Mouse (Mus musculus): ENCODE data around the gene Myef2. TPM values are rescaled to one million over a fixed set of nuclear protein-coding genes. Genes with fewer than 3 reads are reported as not detected.

The Myef2 gene
- 21.3 and 31.8 TPM in 2 replicates for polyA plus RNA-seq (2012; rRNA removed)

- H3K36me3 ChIP-seq (ENCODE audit: control insufficient read depth, insufficient read depth, low read length): no peaks in the 10 kb centered on the region
- H3K4me3 ChIP-seq (ENCODE audit: control insufficient read depth, low read depth, low read length): peak within 1 kb of the TSS; percentile 87
- H3K4me1 ChIP-seq (ENCODE audit: control insufficient read depth, insufficient read depth, low read length): peaks cover 4% of the 10 kb centered on the region; the same call in 1 of the 2 replicates
- TF ChIP-seq POLR2A (IDR thresholded peaks at IDR 0.05; ENCODE audit: control insufficient read depth, low read depth, low read length) (peak; percentile 37; the same call in 1 of the 2 replicates), CTCF (IDR thresholded peaks at IDR 0.05; ENCODE audit: control insufficient read depth, insufficient read depth, insufficient replicate concordance, low read depth, low read length) (no peak)
- peak within 1 kb of the TSS; percentile 68 for H3K27ac ChIP-seq (ENCODE audit: control insufficient read depth, insufficient read depth, low read depth, low read length)
- H3K27me3 ChIP-seq (ENCODE audit: control insufficient read depth, insufficient read depth, low read length): no peaks in the 10 kb centered on the region
Observed at GRCm38 (mm10) chr2:125123477-125123852, at the start of gene Myef2. Gene Myef2, minus strand, starts transcription at chr2:125123661.

GRCm38 (mm10) chr2:125162012-125162470 lies 38.6 kb upstream of the Myef2 start:
- Histone ChIP-seq H3K27me3 (ENCODE audit: control insufficient read depth, insufficient read depth, low read length) (no peaks in the 10 kb centered on the region), H3K4me1 (ENCODE audit: control insufficient read depth, insufficient read depth, low read length) (no peaks in the 10 kb centered on the region), H3K27ac (ENCODE audit: control insufficient read depth, insufficient read depth, low read depth, low read length) (no peak overlapping the region), H3K36me3 (ENCODE audit: control insufficient read depth, insufficient read depth, low read length) (no peaks in the 10 kb centered on the region), H3K4me3 (ENCODE audit: control insufficient read depth, low read depth, low read length) (no peak overlapping the region)
- TF ChIP-seq POLR2A (IDR thresholded peaks at IDR 0.05; ENCODE audit: control insufficient read depth, low read depth, low read length): no peak

- no peaks in the 10 kb centered on the region for H3K36me3 ChIP-seq (ENCODE audit: control insufficient read depth, insufficient read depth, low read length)
- H3K4me3 ChIP-seq (ENCODE audit: control insufficient read depth, low read depth, low read length): no peak overlapping the region
- TF ChIP-seq CTCF (IDR thresholded peaks at IDR 0.05; ENCODE audit: control insufficient read depth, insufficient read depth, insufficient replicate concordance, low read depth, low read length) (no peak), POLR2A (IDR thresholded peaks at IDR 0.05; ENCODE audit: control insufficient read depth, low read depth, low read length) (no peak)
- no peaks in the 10 kb centered on the region for H3K4me1 ChIP-seq (ENCODE audit: control insufficient read depth, insufficient read depth, low read length)
- H3K27ac ChIP-seq (ENCODE audit: control insufficient read depth, insufficient read depth, low read depth, low read length): no peak overlapping the region
- H3K27me3 ChIP-seq (ENCODE audit: control insufficient read depth, insufficient read depth, low read length): no peaks in the 10 kb centered on the region
Observed at GRCm38 (mm10) chr2:125155504-125155903, 32.0 kb upstream of the Myef2 start.

GRCm38 (mm10) chr2:125154294-125154693 lies 30.8 kb upstream of the Myef2 start:
- Histone ChIP-seq H3K36me3 (ENCODE audit: control insufficient read depth, insufficient read depth, low read length) (no peaks in the 10 kb centered on the region), H3K27me3 (ENCODE audit: control insufficient read depth, insufficient read depth, low read length) (no peaks in the 10 kb centered on the region), H3K27ac (ENCODE audit: control insufficient read depth, insufficient read depth, low read depth, low read length) (no peak overlapping the region), H3K4me1 (ENCODE audit: control insufficient read depth, insufficient read depth, low read length) (no peaks in the 10 kb centered on the region), H3K4me3 (ENCODE audit: control insufficient read depth, low read depth, low read length) (peak overlapping the region; percentile 42)
- TF ChIP-seq CTCF (IDR thresholded peaks at IDR 0.05; ENCODE audit: control insufficient read depth, insufficient read depth, insufficient replicate concordance, low read depth, low read length) (no peak), POLR2A (IDR thresholded peaks at IDR 0.05; ENCODE audit: control insufficient read depth, low read depth, low read length) (no peak)

GRCm38 (mm10) chr2:125152388-125152787 lies 28.9 kb upstream of the Myef2 start, which contains the start of gene Slc12a1:
Gene Slc12a1, plus strand, starts transcription at chr2:125152505.
- Histone ChIP-seq H3K36me3 (ENCODE audit: control insufficient read depth, insufficient read depth, low read length) (no peaks in the 10 kb centered on the region), H3K27me3 (ENCODE audit: control insufficient read depth, insufficient read depth, low read length) (no peaks in the 10 kb centered on the region), H3K4me1 (ENCODE audit: control insufficient read depth, insufficient read depth, low read length) (no peaks in the 10 kb centered on the region), H3K4me3 (ENCODE audit: control insufficient read depth, low read depth, low read length) (no peak within 1 kb of the TSS), H3K27ac (ENCODE audit: control insufficient read depth, insufficient read depth, low read depth, low read length) (no peak within 1 kb of the TSS)
- no peak for TF ChIP-seq CTCF (IDR thresholded peaks at IDR 0.05; ENCODE audit: control insufficient read depth, insufficient read depth, insufficient replicate concordance, low read depth, low read length)
- no peak for TF ChIP-seq POLR2A (IDR thresholded peaks at IDR 0.05; ENCODE audit: control insufficient read depth, low read depth, low read length)

GRCm38 (mm10) chr2:125142336-125142735 lies 18.9 kb upstream of the Myef2 start:
- TF ChIP-seq POLR2A (IDR thresholded peaks at IDR 0.05; ENCODE audit: control insufficient read depth, low read depth, low read length) (no peak), CTCF (IDR thresholded peaks at IDR 0.05; ENCODE audit: control insufficient read depth, insufficient read depth, insufficient replicate concordance, low read depth, low read length) (no peak)
- H3K4me1 ChIP-seq (ENCODE audit: control insufficient read depth, insufficient read depth, low read length): no peaks in the 10 kb centered on the region
- H3K27me3 ChIP-seq (ENCODE audit: control insufficient read depth, insufficient read depth, low read length): no peaks in the 10 kb centered on the region
- H3K36me3 ChIP-seq (ENCODE audit: control insufficient read depth, insufficient read depth, low read length): no peaks in the 10 kb centered on the region
- H3K27ac ChIP-seq (ENCODE audit: control insufficient read depth, insufficient read depth, low read depth, low read length): no peak overlapping the region
- no peak overlapping the region for H3K4me3 ChIP-seq (ENCODE audit: control insufficient read depth, low read depth, low read length)

GRCm38 (mm10) chr2:125136846-125137245 lies 13.4 kb upstream of the Myef2 start:
- TF ChIP-seq CTCF (IDR thresholded peaks at IDR 0.05; ENCODE audit: control insufficient read depth, insufficient read depth, insufficient replicate concordance, low read depth, low read length): no peak
- TF ChIP-seq POLR2A (IDR thresholded peaks at IDR 0.05; ENCODE audit: control insufficient read depth, low read depth, low read length): no peak
- H3K27me3 ChIP-seq (ENCODE audit: control insufficient read depth, insufficient read depth, low read length): no peaks in the 10 kb centered on the region

More at GRCm38 (mm10) chr2:125136846-125137245, 13.4 kb upstream of the Myef2 start:
- Histone ChIP-seq H3K27ac (ENCODE audit: control insufficient read depth, insufficient read depth, low read depth, low read length) (no peak overlapping the region), H3K4me3 (ENCODE audit: control insufficient read depth, low read depth, low read length) (no peak overlapping the region), H3K36me3 (ENCODE audit: control insufficient read depth, insufficient read depth, low read length) (no peaks in the 10 kb centered on the region), H3K4me1 (ENCODE audit: control insufficient read depth, insufficient read depth, low read length) (peaks cover 10% of the 10 kb centered on the region)

All from testis, adult 2 months (tissue).